Mouse (Mus musculus) limb, embryonic 12.5 days (tissue): Measurements from ENCODE around the gene Tmem45b. TPM values are rescaled to one million over a fixed set of nuclear protein-coding genes. Genes with fewer than 3 reads are reported as not detected.
A peak's percentile ranks its signal among the peaks of the same experiment; 100 is the strongest.
"Not testable (repeated sequence)": the region's sequence is repeated elsewhere in the genome, so short reads cannot be mapped to it uniquely, and the experiment has no call there.

Experiments
- ATAC-seq: fragments of 200-750 bp; cut with Nextera tagmentation; 2 replicates; pipeline ENCODE4 v1.8.0; 2017; ENCODE audit warnings: low read depth, moderate TSS enrichment; ENCODE audit not compliant: insufficient number of reproducible peaks, insufficient read depth, low FRiP score, low TSS enrichment
- H3K27ac ChIP-seq: fragments of 300-500 bp; sonication (generic); 2 replicates; pipeline ENCODE4 v1.5.1; 2016; ENCODE audit warnings: mild to moderate bottlenecking, moderate library complexity
- H3K27me3 ChIP-seq: fragments of 300-500 bp; sonication (generic); 2 replicates; pipeline ENCODE4 v1.6.1; 2016; ENCODE audit warnings: mild to moderate bottlenecking, moderate library complexity
- H3K36me3 ChIP-seq: fragments of 300-500 bp; sonication (generic); 2 replicates; pipeline ENCODE4 v1.6.1; 2016; ENCODE audit warnings: mild to moderate bottlenecking, moderate library complexity
- H3K4me1 ChIP-seq: fragments of 300-500 bp; sonication (generic); replicated peaks from 2 replicates; pipeline ENCODE4 v1.6.1; 2016
- H3K4me2 ChIP-seq: fragments of 300-500 bp; sonication (generic); 2 replicates; pipeline ENCODE4 v1.6.1; 2016; ENCODE audit warnings: mild to moderate bottlenecking, moderate library complexity
- H3K4me3 ChIP-seq: fragments of 300-500 bp; sonication (generic); replicated peaks from 2 replicates; pipeline ENCODE4 v1.5.1; 2016; ENCODE audit warnings: mild to moderate bottlenecking
- H3K9ac ChIP-seq: fragments of 300-500 bp; sonication (generic); replicated peaks from 2 replicates; pipeline ENCODE4 v1.6.1; 2016; ENCODE audit warnings: mild to moderate bottlenecking, moderate library complexity
- H3K9me3 ChIP-seq: fragments of 300-500 bp; sonication (generic); 2 replicates; pipeline ENCODE4 v1.6.1; 2016; ENCODE audit warnings: mild to moderate bottlenecking, moderate library complexity
- WGBS: fragments of 180-500 bp; shearing (Covaris S2); methylation state at CpG from one replicate; pipeline ENCODE4 v1.1.7; 2016; 5-methylcytosine and 5-hydroxymethylcytosine counted together
- polyA plus RNA-seq: library from polyadenylated mRNA; unstranded; fragments of >200 nt; fragmentation: Nextera tagmentation; extraction: Ambion mirVana; gene quantifications from 2 replicates; pipeline ENCODE4 v1.2.1, GENCODE M21; 2016

Tmem45b gene
- polyA plus RNA-seq, result not detected in 2 replicates

GRCm38 (mm10) chr9:31463692-31464474 lies at the start of gene Tmem45b:
Tmem45b (minus strand) TSS chr9:31464462.
- H3K27me3 ChIP-seq, result peaks cover 42% of the 10 kb centered on the region
- ATAC-seq, result no peak
- no peaks in the 10 kb centered on the region for H3K9me3 ChIP-seq
- H3K9ac ChIP-seq, result 0 out of 2 replicates have a peak within 1 kb of the TSS, but pooled peaks have one; percentile 31
- H3K27ac ChIP-seq, result no peak within 1 kb of the TSS
- peak within 1 kb of the TSS; percentile 26 for H3K4me3 ChIP-seq
- WGBS, result 5% methylated on average over 33 of the region's 33 CpGs
- H3K36me3 ChIP-seq, result no peaks in the 10 kb centered on the region
- H3K4me1 ChIP-seq, result peaks cover 11% of the 10 kb centered on the region; the same call in 1 of the 2 replicates
- peak within 1 kb of the TSS; percentile 54 for H3K4me2 ChIP-seq

GRCm38 (mm10) chr9:31508189-31508588 lies 43.9 kb upstream of the Tmem45b start:
- H3K9me3 ChIP-seq, result no peaks in the 10 kb centered on the region
- H3K27me3 ChIP-seq, result no peaks in the 10 kb centered on the region
- no peak overlapping the region for H3K4me3 ChIP-seq
- H3K4me2 ChIP-seq, result no peak overlapping the region
- H3K36me3 ChIP-seq, result no peaks in the 10 kb centered on the region
- no peak overlapping the region for H3K27ac ChIP-seq
- ATAC-seq, result no peak
- H3K4me1 ChIP-seq, result no peaks in the 10 kb centered on the region
- no peak overlapping the region for H3K9ac ChIP-seq
- WGBS, result 63% methylated on average over 3 of the region's 3 CpGs

DNA sequence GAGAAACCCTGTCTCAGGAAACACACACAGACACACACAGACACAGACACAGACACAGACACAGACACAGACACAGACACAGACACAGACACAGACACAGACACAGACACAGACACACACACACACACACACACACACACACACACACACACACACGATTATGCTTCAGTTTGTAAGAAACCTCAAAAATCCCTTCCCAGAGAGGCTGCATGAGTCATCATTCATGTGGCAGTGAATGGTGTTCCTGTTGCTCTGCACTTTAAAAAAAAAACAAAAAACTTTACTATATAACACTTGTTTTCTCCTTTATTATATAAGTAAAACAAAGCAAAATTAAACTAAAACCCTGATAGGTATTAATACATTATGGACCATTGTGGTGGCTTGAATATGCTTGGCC lies 37.0 kb upstream of the Tmem45b start:
- not testable (repeated sequence) for H3K36me3 ChIP-seq, H3K27me3 ChIP-seq, H3K9me3 ChIP-seq, H3K4me2 ChIP-seq, ATAC-seq, H3K27ac ChIP-seq, H3K4me1 ChIP-seq, H3K9ac ChIP-seq, H3K4me3 ChIP-seq
- 67% methylated on average over 1 of the region's 1 CpGs for WGBS

DNA sequence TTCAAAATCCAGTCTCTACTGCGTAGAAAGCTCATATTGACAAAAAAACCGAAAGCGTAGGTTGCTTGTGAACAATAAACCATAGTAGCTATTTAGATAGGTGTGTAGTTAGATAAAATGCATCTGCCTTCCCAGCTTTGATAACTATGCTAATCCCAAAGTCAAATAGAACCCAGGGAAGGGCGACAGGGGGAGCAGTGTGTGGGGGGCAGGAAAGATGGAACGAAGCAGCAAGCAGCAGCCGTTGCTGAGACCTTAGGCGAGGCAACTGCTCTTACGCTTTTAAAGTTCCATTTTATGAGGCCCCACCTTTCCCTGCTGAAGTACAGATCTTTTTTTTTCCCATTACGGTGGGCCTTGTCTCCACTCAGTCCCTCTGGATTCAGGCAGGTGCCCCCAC lies 1.1 kb downstream of the Tmem45b start:
- WGBS, result 41% methylated on average over 9 of the region's 9 CpGs
- Histone ChIP-seq H3K4me2 (peak overlapping the region; percentile 54), H3K36me3 (no peaks in the 10 kb centered on the region)

GRCm38 (mm10) chr9:31454356-31454755 lies 9.9 kb downstream of the Tmem45b start:
- Histone ChIP-seq H3K9ac (no peak overlapping the region), H3K9me3 (no peaks in the 10 kb centered on the region), H3K27me3 (no peaks in the 10 kb centered on the region), H3K4me2 (no peak overlapping the region), H3K27ac (no peak overlapping the region), H3K4me1 (0 out of 2 replicates have a peak, but pooled peaks cover 5% of the 10 kb centered on the region), H3K4me3 (no peak overlapping the region), H3K36me3 (no peaks in the 10 kb centered on the region)
- 50% methylated on average over 1 of the region's 1 CpGs for WGBS
- ATAC-seq, result no peak

More for the DNA sequence above, 1.1 kb downstream of the Tmem45b start:
- Histone ChIP-seq H3K27ac (no peak overlapping the region), H3K4me1 (peaks cover 11% of the 10 kb centered on the region; the same call in 1 of the 2 replicates), H3K9me3 (no peaks in the 10 kb centered on the region), H3K27me3 (peaks cover 42% of the 10 kb centered on the region), H3K4me3 (peak overlapping the region; percentile 26; the same call in 1 of the 2 replicates), H3K9ac (no peak overlapping the region)
- no peak for ATAC-seq

DNA sequence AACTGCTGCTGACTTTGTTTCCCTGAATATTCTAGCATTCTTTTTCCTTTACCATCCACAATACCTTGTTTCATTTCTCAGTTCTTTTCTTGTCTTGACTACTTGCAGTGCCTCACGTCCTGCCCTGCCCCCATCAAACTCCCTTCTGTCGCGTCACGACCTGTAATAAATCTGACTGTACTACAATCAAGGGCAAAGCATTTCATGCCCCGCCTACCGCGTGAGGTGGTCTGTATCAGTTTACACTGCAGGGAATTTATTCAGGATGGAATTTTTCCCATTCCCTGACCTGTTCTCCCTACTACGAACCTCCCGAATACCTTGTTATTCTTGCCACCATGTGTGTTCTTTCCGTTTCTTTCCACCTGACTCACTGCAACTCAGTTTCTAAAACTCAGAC lies 12.1 kb downstream of the Tmem45b start:
- no peak for ATAC-seq
- 0 out of 2 replicates have a peak, but pooled peaks cover 5% of the 10 kb centered on the region for H3K4me1 ChIP-seq
- H3K4me2 ChIP-seq, result no peak overlapping the region
- 35% methylated on average over 10 of the region's 10 CpGs for WGBS
- H3K9me3 ChIP-seq, result no peaks in the 10 kb centered on the region
- H3K36me3 ChIP-seq, result no peaks in the 10 kb centered on the region
- no peak overlapping the region for H3K4me3 ChIP-seq
- no peak overlapping the region for H3K27ac ChIP-seq
- H3K27me3 ChIP-seq, result no peaks in the 10 kb centered on the region
- no peak overlapping the region for H3K9ac ChIP-seq

DNA sequence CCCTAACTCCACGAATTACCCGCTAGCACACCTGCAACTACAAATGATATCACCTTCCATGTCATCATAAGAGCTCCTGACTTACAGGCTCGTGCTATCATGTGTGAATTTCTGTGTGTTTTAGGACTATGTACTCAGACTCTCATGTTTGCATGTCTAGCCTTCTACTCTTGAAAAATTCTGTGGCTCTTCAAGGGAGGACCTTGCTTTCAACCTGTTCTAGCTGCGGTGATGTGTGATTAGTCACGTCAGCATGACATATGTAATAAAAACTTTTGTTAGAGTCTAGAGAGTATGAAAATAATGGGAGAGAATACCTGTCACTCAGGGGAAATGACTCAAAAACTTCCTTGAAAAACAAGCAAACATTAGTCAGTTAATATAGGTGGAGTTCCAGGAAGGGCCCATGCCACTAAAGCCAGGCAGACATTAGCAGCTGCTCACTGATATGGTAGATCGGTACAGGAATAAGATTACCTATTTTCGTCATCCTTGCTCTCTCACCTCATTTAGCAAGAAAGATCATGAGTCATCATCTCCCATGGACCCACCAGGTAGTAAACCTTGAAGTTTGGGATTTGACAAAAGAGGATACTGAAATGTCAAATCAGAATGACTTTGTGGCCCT lies 15.0 kb downstream of the Tmem45b start:
- no peak overlapping the region for H3K4me3 ChIP-seq
- H3K36me3 ChIP-seq, result no peaks in the 10 kb centered on the region
- no peak overlapping the region for H3K9ac ChIP-seq
- 0 out of 2 replicates have a peak, but pooled peaks cover 5% of the 10 kb centered on the region for H3K4me1 ChIP-seq
- H3K27ac ChIP-seq, result no peak overlapping the region
- no peak overlapping the region for H3K4me2 ChIP-seq
- WGBS, result 88% methylated on average over 7 of the region's 7 CpGs
- H3K9me3 ChIP-seq, result no peaks in the 10 kb centered on the region
- ATAC-seq, result no peak
- H3K27me3 ChIP-seq, result no peaks in the 10 kb centered on the region

GRCm38 (mm10) chr9:31444236-31444635 lies 20.0 kb downstream of the Tmem45b start:
- H3K4me1 ChIP-seq, result no peaks in the 10 kb centered on the region
- no peak overlapping the region for H3K4me2 ChIP-seq
- 81% methylated on average over 8 of the region's 8 CpGs for WGBS
- H3K27me3 ChIP-seq, result no peaks in the 10 kb centered on the region
- no peaks in the 10 kb centered on the region for H3K9me3 ChIP-seq
- ATAC-seq, result no peak
- no peak overlapping the region for H3K4me3 ChIP-seq
- no peak overlapping the region for H3K27ac ChIP-seq
- no peaks in the 10 kb centered on the region for H3K36me3 ChIP-seq
- no peak overlapping the region for H3K9ac ChIP-seq

- Histone ChIP-seq H3K9me3 (no peaks in the 10 kb centered on the region), H3K9ac (no peak overlapping the region), H3K36me3 (no peaks in the 10 kb centered on the region), H3K4me3 (no peak overlapping the region), H3K27me3 (no peaks in the 10 kb centered on the region), H3K27ac (no peak overlapping the region), H3K4me2 (no peak overlapping the region), H3K4me1 (no peaks in the 10 kb centered on the region)
- no peak for ATAC-seq
- WGBS, result 96% methylated on average over 3 of the region's 3 CpGs
Observed at GRCm38 (mm10) chr9:31441487-31441886, 22.8 kb downstream of the Tmem45b start.

GRCm38 (mm10) chr9:31440366-31440765 lies 23.9 kb downstream of the Tmem45b start:
- Histone ChIP-seq H3K36me3 (no peaks in the 10 kb centered on the region), H3K27ac (no peak overlapping the region), H3K27me3 (no peaks in the 10 kb centered on the region), H3K4me1 (no peaks in the 10 kb centered on the region), H3K9ac (no peak overlapping the region), H3K4me3 (no peak overlapping the region), H3K9me3 (no peaks in the 10 kb centered on the region), H3K4me2 (no peak overlapping the region)
- 84% methylated on average over 5 of the region's 5 CpGs for WGBS
- ATAC-seq, result no peak

DNA sequence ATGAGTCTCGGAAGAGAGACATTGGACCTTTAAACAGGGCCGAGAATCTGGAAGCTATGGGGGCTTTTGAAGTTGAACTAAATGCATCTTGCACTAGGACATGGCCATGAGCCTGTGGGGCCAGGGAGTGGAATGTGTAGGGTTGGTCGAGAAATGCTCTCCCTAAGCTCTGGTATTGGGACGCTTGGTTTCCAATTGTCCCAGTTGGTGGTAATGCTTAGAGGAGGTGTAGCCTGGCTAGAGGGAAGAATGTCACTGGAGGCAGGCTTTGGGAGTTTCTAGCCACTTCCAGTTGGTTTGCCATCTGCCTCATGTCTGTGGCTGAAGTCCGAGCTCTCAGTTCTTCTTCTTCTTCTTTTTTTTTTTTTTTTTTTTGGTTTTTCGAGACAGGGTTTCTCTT lies 24.9 kb downstream of the Tmem45b start:
- H3K36me3 ChIP-seq, result no peaks in the 10 kb centered on the region
- no peak overlapping the region for H3K4me3 ChIP-seq
- H3K4me1 ChIP-seq, result no peaks in the 10 kb centered on the region
- no peaks in the 10 kb centered on the region for H3K9me3 ChIP-seq
- 79% methylated on average over 6 of the region's 6 CpGs for WGBS
- H3K27me3 ChIP-seq, result no peaks in the 10 kb centered on the region
- H3K9ac ChIP-seq, result no peak overlapping the region
- no peak overlapping the region for H3K4me2 ChIP-seq
- H3K27ac ChIP-seq, result no peak overlapping the region
- no peak for ATAC-seq
